Mouse (Mus musculus) hindbrain, embryonic 12.5 days (tissue): ENCODE measurements around the gene Grip1. TPM values are rescaled to one million over a fixed set of nuclear protein-coding genes. Genes with fewer than 3 reads are reported as not detected.

Experiments
- ATAC-seq: fragments of 200-750 bp; cut with Nextera tagmentation; 2 replicates; pipeline ENCODE4 v1.8.0; 2017; ENCODE audit warnings: moderate TSS enrichment; ENCODE audit not compliant: low FRiP score
- H3K27ac ChIP-seq: fragments of 300-500 bp; sonication (generic); 2 replicates; pipeline ENCODE4 v1.5.1; 2016; ENCODE audit warnings: mild to moderate bottlenecking
- H3K27me3 ChIP-seq: fragments of 300-500 bp; sonication (generic); 2 replicates; pipeline ENCODE4 v1.6.1; 2016; ENCODE audit warnings: mild to moderate bottlenecking
- H3K36me3 ChIP-seq: fragments of 300-500 bp; sonication (generic); 2 replicates; pipeline ENCODE4 v1.6.1; 2016; ENCODE audit warnings: mild to moderate bottlenecking
- H3K4me1 ChIP-seq: fragments of 300-500 bp; sonication (generic); 2 replicates; pipeline ENCODE4 v1.6.1; 2016
- H3K4me2 ChIP-seq: fragments of 300-500 bp; sonication (generic); replicated peaks from 2 replicates; pipeline ENCODE4 v1.6.1; 2016; ENCODE audit warnings: mild to moderate bottlenecking
- H3K4me3 ChIP-seq: fragments of 300-500 bp; sonication (generic); 2 replicates; pipeline ENCODE4 v1.5.1; 2016; ENCODE audit warnings: mild to moderate bottlenecking
- H3K9ac ChIP-seq: fragments of 300-500 bp; sonication (generic); 2 replicates; pipeline ENCODE4 v1.6.1; 2016; ENCODE audit warnings: mild to moderate bottlenecking, moderate library complexity
- H3K9me3 ChIP-seq: fragments of 300-500 bp; sonication (generic); replicated peaks from 2 replicates; pipeline ENCODE4 v1.6.1; 2016; ENCODE audit warnings: mild to moderate bottlenecking
- WGBS: fragments of 180-500 bp; shearing (Covaris S2); methylation state at CpG from one replicate; pipeline ENCODE4 v1.1.7; 2016; 5-methylcytosine and 5-hydroxymethylcytosine counted together
- polyA plus RNA-seq: library from polyadenylated mRNA; unstranded; fragments of >200 nt; fragmentation: Nextera tagmentation; extraction: Ambion mirVana; gene quantifications from 2 replicates; pipeline ENCODE4 v1.2.1, GENCODE M21; 2016

Grip1 gene
- polyA plus RNA-seq, 1 experiment from 2014 or later, result 15.7 TPM

- Histone ChIP-seq H3K9me3 (no peaks in the 10 kb centered on the region), H3K4me3 (no peak overlapping the region), H3K4me2 (no peak overlapping the region), H3K36me3 (no peaks in the 10 kb centered on the region; the same call in 1 of the 2 replicates), H3K27me3 (no peaks in the 10 kb centered on the region), H3K27ac (no peak overlapping the region), H3K4me1 (peaks cover 20% of the 10 kb centered on the region), H3K9ac (no peak overlapping the region)
- WGBS, result 74% methylated on average over 19 of the region's 19 CpGs
- ATAC-seq, result no peak
Measured at GRCm38 (mm10) chr10:119735011-119735992, 281.7 kb downstream of the Grip1 start.

GRCm38 (mm10) chr10:119739466-119739865 is 285.8 kb downstream of the Grip1 start:
- no peaks in the 10 kb centered on the region for H3K36me3 ChIP-seq
- 78% methylated on average over 7 of the region's 7 CpGs for whole genome bisulfite sequencing
- no peaks in the 10 kb centered on the region for H3K27me3 ChIP-seq
- no peak overlapping the region for H3K4me3 ChIP-seq
- no peak overlapping the region for H3K27ac ChIP-seq
- no peaks in the 10 kb centered on the region for H3K9me3 ChIP-seq
- peaks cover 19% of the 10 kb centered on the region; the same call in 1 of the 2 replicates for H3K4me1 ChIP-seq
- ATAC-seq, result no peak
- no peak overlapping the region for H3K9ac ChIP-seq
- no peak overlapping the region for H3K4me2 ChIP-seq

GRCm38 (mm10) chr10:119742722-119743121 is 289.1 kb downstream of the Grip1 start:
- ATAC-seq, result no peak
- no peak overlapping the region for H3K27ac ChIP-seq
- H3K9me3 ChIP-seq, result no peaks in the 10 kb centered on the region
- no peaks in the 10 kb centered on the region for H3K27me3 ChIP-seq
- no peaks in the 10 kb centered on the region for H3K36me3 ChIP-seq
- H3K9ac ChIP-seq, result no peak overlapping the region
- no peak overlapping the region for H3K4me3 ChIP-seq
- no peak overlapping the region for H3K4me2 ChIP-seq
- WGBS, result 89% methylated on average over 8 of the region's 8 CpGs
- H3K4me1 ChIP-seq, result peaks cover 4% of the 10 kb centered on the region; the same call in 1 of the 2 replicates

- 84% methylated on average over 6 of the region's 6 CpGs for WGBS
- Histone ChIP-seq H3K4me1 (0 out of 2 replicates have a peak, but pooled peaks cover 4% of the 10 kb centered on the region), H3K9me3 (no peaks in the 10 kb centered on the region), H3K4me2 (no peak overlapping the region), H3K27ac (no peak overlapping the region), H3K27me3 (no peaks in the 10 kb centered on the region), H3K4me3 (no peak overlapping the region), H3K36me3 (no peaks in the 10 kb centered on the region), H3K9ac (no peak overlapping the region)
- ATAC-seq, result no peak
Measured at GRCm38 (mm10) chr10:119752361-119752798, 298.8 kb downstream of the Grip1 start.

GRCm38 (mm10) chr10:119756271-119756670 is 302.6 kb downstream of the Grip1 start:
- Histone ChIP-seq H3K9me3 (no peaks in the 10 kb centered on the region), H3K4me2 (no peak overlapping the region), H3K4me3 (no peak overlapping the region), H3K9ac (no peak overlapping the region), H3K36me3 (no peaks in the 10 kb centered on the region), H3K4me1 (0 out of 2 replicates have a peak, but pooled peaks cover 7% of the 10 kb centered on the region), H3K27ac (no peak overlapping the region), H3K27me3 (no peaks in the 10 kb centered on the region)
- no peak for ATAC-seq
- 87% methylated on average over 7 of the region's 7 CpGs for WGBS

- Histone ChIP-seq H3K9ac (no peak overlapping the region), H3K27me3 (no peaks in the 10 kb centered on the region), H3K36me3 (no peaks in the 10 kb centered on the region), H3K9me3 (no peaks in the 10 kb centered on the region), H3K4me1 (0 out of 2 replicates have a peak, but pooled peaks cover 7% of the 10 kb centered on the region), H3K4me3 (no peak overlapping the region), H3K4me2 (no peak overlapping the region), H3K27ac (no peak overlapping the region)
- WGBS, result 74% methylated on average over 6 of the region's 6 CpGs
- ATAC-seq, result no peak
Measured at GRCm38 (mm10) chr10:119757219-119757618, 303.6 kb downstream of the Grip1 start.

GRCm38 (mm10) chr10:119761451-119762367 is 308.1 kb downstream of the Grip1 start:
- 84% methylated on average over 33 of the region's 33 CpGs for WGBS
- H3K9ac ChIP-seq, result no peak overlapping the region
- H3K36me3 ChIP-seq, result no peaks in the 10 kb centered on the region
- H3K4me1 ChIP-seq, result 0 out of 2 replicates have a peak, but pooled peaks cover 3% of the 10 kb centered on the region
- H3K27me3 ChIP-seq, result no peaks in the 10 kb centered on the region
- no peaks in the 10 kb centered on the region for H3K9me3 ChIP-seq
- no peak overlapping the region for H3K4me3 ChIP-seq
- ATAC-seq, result no peak
- H3K27ac ChIP-seq, result no peak overlapping the region
- H3K4me2 ChIP-seq, result no peak overlapping the region

GRCm38 (mm10) chr10:119778871-119779270 is 325.2 kb downstream of the Grip1 start:
- Histone ChIP-seq H3K4me1 (no peaks in the 10 kb centered on the region), H3K9me3 (no peaks in the 10 kb centered on the region), H3K27ac (no peak overlapping the region), H3K36me3 (no peaks in the 10 kb centered on the region), H3K9ac (no peak overlapping the region), H3K27me3 (no peaks in the 10 kb centered on the region), H3K4me2 (no peak overlapping the region), H3K4me3 (no peak overlapping the region)
- WGBS, result 74% methylated on average over 5 of the region's 5 CpGs
- ATAC-seq, result no peak

- 95% methylated on average over 1 of the region's 1 CpGs for WGBS
- H3K36me3 ChIP-seq, result no peaks in the 10 kb centered on the region
- H3K9ac ChIP-seq, result no peak overlapping the region
- no peak overlapping the region for H3K4me2 ChIP-seq
- no peaks in the 10 kb centered on the region for H3K4me1 ChIP-seq
- no peak overlapping the region for H3K27ac ChIP-seq
- no peaks in the 10 kb centered on the region for H3K27me3 ChIP-seq
- H3K4me3 ChIP-seq, result no peak overlapping the region
- H3K9me3 ChIP-seq, result no peaks in the 10 kb centered on the region
- ATAC-seq, result no peak
Measured at GRCm38 (mm10) chr10:119779657-119780056, 326.0 kb downstream of the Grip1 start.

GRCm38 (mm10) chr10:119790507-119790906 is 336.9 kb downstream of the Grip1 start:
- 78% methylated on average over 1 of the region's 1 CpGs for WGBS
- no peak overlapping the region for H3K4me2 ChIP-seq

GRCm38 (mm10) chr10:119802421-119802820 is 348.8 kb downstream of the Grip1 start:
- Histone ChIP-seq H3K4me3 (no peak overlapping the region), H3K27me3 (no peaks in the 10 kb centered on the region), H3K4me2 (no peak overlapping the region), H3K27ac (no peak overlapping the region), H3K36me3 (no peaks in the 10 kb centered on the region), H3K9ac (no peak overlapping the region), H3K9me3 (no peaks in the 10 kb centered on the region), H3K4me1 (peaks cover 20% of the 10 kb centered on the region)
- WGBS, result 62% methylated on average over 6 of the region's 6 CpGs
- no peak for ATAC-seq

More at GRCm38 (mm10) chr10:119790507-119790906, 336.9 kb downstream of the Grip1 start:
- H3K27me3 ChIP-seq, result no peaks in the 10 kb centered on the region
- H3K36me3 ChIP-seq, result no peaks in the 10 kb centered on the region
- ATAC-seq, result no peak
- no peak overlapping the region for H3K27ac ChIP-seq
- H3K4me3 ChIP-seq, result no peak overlapping the region
- no peaks in the 10 kb centered on the region for H3K9me3 ChIP-seq
- H3K4me1 ChIP-seq, result peaks cover 3% of the 10 kb centered on the region; the same call in 1 of the 2 replicates
- H3K9ac ChIP-seq, result no peak overlapping the region
